Comparison of ENCODE assay signal across 16 mouse cellular contexts in genomic region chr9:43021515-43022251, GRCm38 (mm10).
DNase-seq lines count a peak whose midpoint lies in the region; ATAC-seq lines count a peak whose summit lies in the region.
"Had no signal": no experiment of that assay in that cellular context is flagged by ENCODE, and none has a peak within 500 bp of the region (broad histone marks: within the 10 kb centered on the region; RNA-seq: fewer than 3 reads in every experiment).

No protein-coding gene starts in this region.

- no peaks in the 10 kb centered on the region for H3K9me3 ChIP-seq in heart, embryonic 12.5 days (replicated peaks)
- H3K9me3 ChIP-seq in hindbrain, embryonic 11.5 days (ENCODE audit: control insufficient read depth, low read length): no peaks in the 10 kb centered on the region
- H3K9me3 ChIP-seq: forebrain, embryonic 10.5 days; limb, embryonic 12.5 days; liver, embryonic 13.5 days had no signal

- H3K4me3 ChIP-seq in heart, embryonic 12.5 days: no peak overlapping the region
- no peak overlapping the region for H3K4me3 ChIP-seq in hindbrain, embryonic 11.5 days (ENCODE audit: low read depth, low read length)
- H3K4me3 ChIP-seq: forebrain, embryonic 10.5 days; limb, embryonic 12.5 days; liver, embryonic 13.5 days had no signal

- peaks cover 36% of the 10 kb centered on the region for H3K36me3 ChIP-seq in heart, embryonic 12.5 days
- H3K36me3 ChIP-seq in hindbrain, embryonic 11.5 days (ENCODE audit: control insufficient read depth, insufficient read depth, low read length): no peaks in the 10 kb centered on the region

- intact Hi-C loops in heart, postnatal 36 days (cut with DNase I): no loop called here

- H3K4me2 ChIP-seq in heart, embryonic 12.5 days: peak overlapping the region; percentile 24; the same call in 1 of the 2 replicates
- no peak overlapping the region for H3K4me2 ChIP-seq in hindbrain, embryonic 11.5 days (replicated peaks; ENCODE audit: low read depth, low read length)
- H3K4me2 ChIP-seq: limb, embryonic 12.5 days; liver, embryonic 13.5 days had no signal

- H3K4me1 ChIP-seq in heart, embryonic 12.5 days (replicated peaks): peaks cover 23% of the 10 kb centered on the region
- H3K4me1 ChIP-seq in hindbrain, embryonic 11.5 days (replicated peaks; ENCODE audit: control insufficient read depth, insufficient read depth, low read length): no peaks in the 10 kb centered on the region
- H3K4me1 ChIP-seq: forebrain, embryonic 10.5 days; limb, embryonic 12.5 days; liver, embryonic 13.5 days had no signal

- ATAC-seq in heart, embryonic 12.5 days (ENCODE audit: insufficient number of reproducible peaks, low FRiP score): no peak
- ATAC-seq in hindbrain, embryonic 11.5 days (ENCODE audit: low FRiP score): no peak

- 70% methylated on average over 5 of the region's 5 CpGs for WGBS in heart, embryonic 12.5 days
- 84% methylated on average over 5 of the region's 5 CpGs for WGBS in hindbrain, embryonic 11.5 days

- no peak for DNase-seq in heart, postnatal 36 days
- DNase-seq in right cerebral cortex, adult 18-20 months: peak; percentile 58
- no peak for DNase-seq in right cerebral cortex, postnatal 4 days
- DNase-seq in left cerebral cortex, adult 9 months (ENCODE audit: low spot score in 2 of 2): peak; percentile 40 to 56
- DNase-seq in skeletal muscle tissue, adult 2 months (ENCODE audit: low read depth, low spot score): peak; percentile 18
- DNase-seq in hindbrain, embryonic 11.5 days (ENCODE audit: low spot score): no peak
- DNase-seq in neural tube, embryonic 10.5 days (ENCODE audit: extremely low spot score, low spot score): no peak
- DNase-seq: cerebellum, adult 9-11 months; kidney, adult 2 months; kidney, postnatal 14 days; liver, embryonic 13.5 days; lung, postnatal 36 days; thymus, adult 18-20 months had no signal

- peak overlapping the region; percentile 87 for H3K27ac ChIP-seq in heart, embryonic 12.5 days (ENCODE audit: poor library complexity, severe bottlenecking)
- no peak overlapping the region for H3K27ac ChIP-seq in hindbrain, embryonic 11.5 days (ENCODE audit: low read depth, low read length)
- H3K27ac ChIP-seq: forebrain, embryonic 10.5 days; limb, embryonic 12.5 days; liver, embryonic 13.5 days had no signal

- no peak overlapping the region for H3K9ac ChIP-seq in heart, embryonic 12.5 days
- H3K9ac ChIP-seq in hindbrain, embryonic 11.5 days (ENCODE audit: low read depth, low read length): no peak overlapping the region
- H3K9ac ChIP-seq: limb, embryonic 12.5 days; liver, embryonic 13.5 days had no signal

- no peaks in the 10 kb centered on the region for H3K27me3 ChIP-seq in heart, embryonic 12.5 days (replicated peaks)
- no peaks in the 10 kb centered on the region for H3K27me3 ChIP-seq in hindbrain, embryonic 11.5 days (ENCODE audit: control insufficient read depth, insufficient read depth, low read length)
- H3K27me3 ChIP-seq: limb, embryonic 12.5 days; liver, embryonic 13.5 days had no signal

Comparison
In these comparisons a context has a peak if more than half of its experiments do, and no peak if none do; other contexts are left out.
1. DNase-seq: peak in right cerebral cortex, adult 18-20 months (single experiment), left cerebral cortex, adult 9 months (2 of 2) and skeletal muscle tissue, adult 2 months (single experiment); none in heart, postnatal 36 days (0 of 2), right cerebral cortex, postnatal 4 days (single experiment), hindbrain, embryonic 11.5 days (single experiment) and neural tube, embryonic 10.5 days (single experiment).